ENCODE assay signal across 7 mouse cellular contexts in the genomic region with DNA sequence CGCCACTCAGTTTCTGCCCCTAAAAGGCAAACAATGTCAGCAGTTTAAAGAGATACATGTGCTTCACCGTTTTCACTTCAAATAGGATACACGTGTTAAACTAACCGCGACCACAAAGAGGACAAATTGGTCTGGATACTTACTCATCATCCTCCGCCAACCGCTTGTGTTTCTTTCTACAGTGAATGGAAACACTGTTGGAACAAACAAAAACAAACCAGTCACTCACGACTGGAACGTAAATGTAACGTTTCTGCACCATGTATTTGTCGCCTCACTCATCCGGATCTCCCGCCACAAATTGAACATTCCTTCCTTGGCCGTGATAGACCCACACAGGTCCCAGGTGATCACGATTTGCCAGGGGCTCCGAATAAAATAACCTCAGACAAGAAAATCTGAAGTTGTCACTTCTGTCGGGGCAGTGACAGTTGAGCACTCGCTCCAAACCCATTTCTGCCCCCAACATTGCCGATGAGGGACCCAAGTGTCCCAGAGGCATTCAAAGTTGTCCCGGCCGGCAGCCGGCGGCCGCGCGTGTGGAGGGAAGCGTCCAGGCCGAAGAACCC. TPM values are rescaled to one million over a fixed set of nuclear protein-coding genes. Genes with fewer than 3 reads are reported as not detected.
DNase-seq lines count a peak whose midpoint lies in the region; ATAC-seq lines count a peak whose summit lies in the region.

No protein-coding gene starts in this region.

- H3K9me3 ChIP-seq in hindbrain, embryonic 14.5 days (ENCODE audit: control insufficient read depth, low read length) = no peaks in the 10 kb centered on the region
- no peaks in the 10 kb centered on the region for H3K9me3 ChIP-seq in midbrain, embryonic 16.5 days (replicated peaks; ENCODE audit: control insufficient read depth, low read length, poor library complexity, severe bottlenecking)

- H3K36me3 ChIP-seq in hindbrain, embryonic 14.5 days (replicated peaks; ENCODE audit: control insufficient read depth, insufficient read depth) = peaks cover 3% of the 10 kb centered on the region
- no peaks in the 10 kb centered on the region for H3K36me3 ChIP-seq in midbrain, embryonic 16.5 days (ENCODE audit: control insufficient read depth, insufficient read depth, low read length)

- WGBS in hindbrain, embryonic 14.5 days = 1% methylated on average over 28 of the region's 28 CpGs
- WGBS in midbrain, embryonic 16.5 days = 2% methylated on average over 28 of the region's 28 CpGs

- DNase-seq in right cerebral cortex, postnatal 4 days = peak; percentile 17
- DNase-seq in right cerebral cortex, postnatal 25 days = no peak
- DNase-seq in c-Kit-positive CD71-negative TER-119-negative erythroid progenitor cells, embryonic 14.5 days (ENCODE audit: low read depth) = peak; percentile 50
- no peak for DNase-seq in hindbrain, embryonic 14.5 days (ENCODE audit: low spot score)
- DNase-seq in cerebellum, postnatal 25 days = no peak
- no peak for DNase-seq in adrenal gland, adult (ENCODE audit: inconsistent age in 2 of 2, low spot score in 1 of 2)

- H3K27ac ChIP-seq in hindbrain, embryonic 14.5 days = 0 out of 2 replicates have a peak overlapping the region, but pooled peaks have one; percentile 63
- H3K27ac ChIP-seq in midbrain, embryonic 16.5 days (ENCODE audit: low read length) = peak overlapping the region; percentile 65

- no peak for ATAC-seq in hindbrain, embryonic 14.5 days (ENCODE audit: low FRiP score)
- no peak for ATAC-seq in midbrain, embryonic 16.5 days

- H3K9ac ChIP-seq in hindbrain, embryonic 14.5 days = peak overlapping the region; percentile 91
- H3K9ac ChIP-seq in midbrain, embryonic 16.5 days (ENCODE audit: low read depth, low read length) = peak overlapping the region; percentile 86

- peak overlapping the region; percentile 95 for H3K4me3 ChIP-seq in hindbrain, embryonic 14.5 days (replicated peaks; ENCODE audit: low read length)
- H3K4me3 ChIP-seq in midbrain, embryonic 16.5 days (ENCODE audit: low read depth, low read length) = peak overlapping the region; percentile 77

- peak overlapping the region; percentile 82 for H3K4me2 ChIP-seq in hindbrain, embryonic 14.5 days (replicated peaks)
- H3K4me2 ChIP-seq in midbrain, embryonic 16.5 days (ENCODE audit: low read length) = peak overlapping the region; percentile 78

- H3K4me1 ChIP-seq in hindbrain, embryonic 14.5 days (replicated peaks; ENCODE audit: control insufficient read depth, insufficient read depth, low read length) = peaks cover 13% of the 10 kb centered on the region
- peaks cover 26% of the 10 kb centered on the region for H3K4me1 ChIP-seq in midbrain, embryonic 16.5 days (ENCODE audit: control insufficient read depth, insufficient read depth, low read length)

- no peaks in the 10 kb centered on the region for H3K27me3 ChIP-seq in hindbrain, embryonic 14.5 days (ENCODE audit: control insufficient read depth, insufficient read depth, low read length)
- no peaks in the 10 kb centered on the region for H3K27me3 ChIP-seq in midbrain, embryonic 16.5 days (ENCODE audit: control insufficient read depth, insufficient read depth, low read depth, low read length)

RNA-seq across cellular contexts. Expression of a gene that starts 0.7 kb away (rescaled TPM):
- 11.4 and 15.4 TPM in 2 replicates for polyA plus RNA-seq in hindbrain, embryonic 14.5 days (2014; fragmentation: Nextera tagmentation; extraction: Ambion mirVana)
- polyA plus RNA-seq in midbrain, embryonic 16.5 days (2015; fragmentation: Nextera tagmentation; extraction: Ambion mirVana) = 9.9 and 10.6 TPM in 2 replicates

RNA-seq across cellular contexts. Expression of a gene that starts 20.9 kb away (rescaled TPM):
- polyA plus RNA-seq in hindbrain, embryonic 14.5 days (2014; fragmentation: Nextera tagmentation; extraction: Ambion mirVana) = 133 and 167 TPM in 2 replicates
- 145 and 156 TPM in 2 replicates for polyA plus RNA-seq in midbrain, embryonic 16.5 days (2015; fragmentation: Nextera tagmentation; extraction: Ambion mirVana)

RNA-seq across cellular contexts. Expression of a gene that starts 28.2 kb away (rescaled TPM):
- polyA plus RNA-seq in hindbrain, embryonic 14.5 days (2014; fragmentation: Nextera tagmentation; extraction: Ambion mirVana) = not detected in 2 replicates
- not detected in 2 replicates for polyA plus RNA-seq in midbrain, embryonic 16.5 days (2015; fragmentation: Nextera tagmentation; extraction: Ambion mirVana)

Comparison
In these comparisons a context has a peak if more than half of its experiments do, and no peak if none do; other contexts are left out.
1. DNase-seq: peak in right cerebral cortex, postnatal 4 days (single experiment) and c-Kit-positive CD71-negative TER-119-negative erythroid progenitor cells, embryonic 14.5 days (single experiment); none in right cerebral cortex, postnatal 25 days (single experiment), hindbrain, embryonic 14.5 days (single experiment), cerebellum, postnatal 25 days (0 of 2) and adrenal gland, adult (0 of 2).